Mouse (Mus musculus) neutrophil, adult 59 days (primary cell): ENCODE data around the gene D630039A03Rik. TPM values are rescaled to one million over a fixed set of nuclear protein-coding genes. Genes with fewer than 3 reads are reported as not detected.

Experiments
- total RNA-seq, 2 experiments: library from RNA; stranded (reverse); gene quantifications; 1 replicate in 1 of 2; 2 replicates in 1 of 2; pipeline ENCODE4 v1.2.4; 2023

The D630039A03Rik gene
- not detected for total RNA-seq

GRCm38 (mm10) chr4:57916201-57916661 lies at the start of gene D630039A03Rik:
Gene D630039A03Rik, minus strand, starts transcription at chr4:57916297.

GRCm38 (mm10) chr4:57956029-57956960 lies 40.2 kb upstream of the D630039A03Rik start, which contains the start of gene Txn1:
Gene Txn1, minus strand, starts transcription at chr4:57956411.

Other genes with a start within 250 kb of the D630039A03Rik start
- under 1 TPM; 0.36 to 0.82 TPM for gene Akap2, start 198.6 kb downstream of the D630039A03Rik start, total RNA-seq
- gene Txn1, start 40.1 kb upstream of the D630039A03Rik start, total RNA-seq = 100 to 1,000 TPM; 362 to 385 TPM
- not detected for gene Txndc8, start 92.8 kb upstream of the D630039A03Rik start, total RNA-seq